Mouse (Mus musculus): ENCODE data around the gene Gm9045. TPM values are rescaled to one million over a fixed set of nuclear protein-coding genes. Genes with fewer than 3 reads are reported as not detected.

Gene Gm9045
- polyA plus RNA-seq, 1 experiment from 2014 or later = 0.12 TPM

Other genes starting within 250 kb of the Gm9045 start
- gene Mdm1, start 196.0 kb downstream of the Gm9045 start, polyA plus RNA-seq (2016; fragmentation: Nextera tagmentation; extraction: Ambion mirVana) = 53.8 and 56.2 TPM in 2 replicates
- gene Il22, start 132.9 kb downstream of the Gm9045 start, polyA plus RNA-seq (2016; fragmentation: Nextera tagmentation; extraction: Ambion mirVana) = 0.10 TPM in 1 of 2 replicates, not detected in the other
- gene Gm32717, start 97.1 kb downstream of the Gm9045 start, polyA plus RNA-seq (2016; fragmentation: Nextera tagmentation; extraction: Ambion mirVana) = 0.11 TPM in 1 of 2 replicates, not detected in the other
- gene Gm32802, start 79.1 kb downstream of the Gm9045 start, polyA plus RNA-seq (2016; fragmentation: Nextera tagmentation; extraction: Ambion mirVana) = 0.11 TPM in 1 of 2 replicates, not detected in the other
- gene Iltifb, start 42.8 kb downstream of the Gm9045 start, polyA plus RNA-seq (2016; fragmentation: Nextera tagmentation; extraction: Ambion mirVana) = not detected in 2 replicates
- not detected in 2 replicates for gene Gm9040, start 10.9 kb downstream of the Gm9045 start, polyA plus RNA-seq (2016; fragmentation: Nextera tagmentation; extraction: Ambion mirVana)
- gene Gm9044, start 5.4 kb downstream of the Gm9045 start, polyA plus RNA-seq (2016; fragmentation: Nextera tagmentation; extraction: Ambion mirVana) = not detected in 2 replicates
- not detected in 2 replicates for gene Gm9046, start 5.4 kb upstream of the Gm9045 start, polyA plus RNA-seq (2016; fragmentation: Nextera tagmentation; extraction: Ambion mirVana)
- gene Gm9048, start 10.8 kb upstream of the Gm9045 start, polyA plus RNA-seq (2016; fragmentation: Nextera tagmentation; extraction: Ambion mirVana) = not detected in 2 replicates
- gene Gm9049, start 16.3 kb upstream of the Gm9045 start, polyA plus RNA-seq (2016; fragmentation: Nextera tagmentation; extraction: Ambion mirVana) = 0.06 and 0.12 TPM in 2 replicates
- not detected in 2 replicates for gene Ifng, start 103.2 kb upstream of the Gm9045 start, polyA plus RNA-seq (2016; fragmentation: Nextera tagmentation; extraction: Ambion mirVana)

All from midbrain, embryonic 10.5 days (tissue).